Mouse (Mus musculus) layer of hippocampus, adult 11-12 months (tissue): ENCODE results near the gene Grn.

Source experiments
- DNase-seq: peaks from one replicate; pipeline ENCODE4 v3.0.0; 2022; ENCODE audit warnings: low spot score

The Grn gene

DNA sequence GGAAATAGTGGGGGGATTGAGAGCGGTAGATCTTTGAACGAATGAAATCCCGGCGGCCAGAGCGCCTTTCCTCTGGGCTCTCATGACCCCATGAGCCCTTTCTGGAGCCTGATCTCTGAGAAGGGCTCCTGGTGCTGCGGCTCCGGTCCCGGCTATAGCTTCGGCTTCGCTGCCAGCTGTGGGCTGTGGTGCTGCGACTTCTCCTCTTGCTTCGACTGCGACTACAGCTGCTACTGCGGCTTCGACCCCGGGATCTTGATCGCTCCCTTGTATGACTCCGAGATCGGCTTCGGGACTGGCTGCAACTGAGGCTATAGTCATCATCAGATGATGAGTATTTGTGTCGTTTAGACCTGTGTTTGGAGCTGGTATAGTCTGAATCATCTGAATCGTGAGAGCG is 49.5 kb downstream of the Grn start:
- no peak for DNase-seq

DNA sequence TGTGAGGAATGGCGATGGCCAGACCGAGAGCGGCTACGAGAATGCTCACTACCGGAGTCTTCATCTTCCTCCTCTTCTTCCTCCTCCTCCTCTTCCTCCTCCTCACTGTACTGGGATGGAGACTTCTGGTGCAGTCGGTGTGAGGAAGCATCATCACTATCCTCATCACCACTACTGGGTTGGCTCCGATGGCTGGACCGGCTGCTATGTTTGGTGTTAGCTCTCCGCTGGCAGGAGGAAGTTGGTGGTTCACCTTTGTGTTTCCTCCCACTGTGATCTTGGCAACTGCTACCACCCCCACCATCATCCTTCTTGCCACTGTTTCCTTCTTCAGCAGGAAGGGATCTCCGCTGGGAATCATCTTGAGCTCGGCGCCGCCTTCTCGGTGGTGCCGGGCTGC is 50.0 kb downstream of the Grn start:
- DNase-seq, result no peak

- DNase-seq, result no peak
Measured at GRCm38 (mm10) chr11:102480897-102481296, 50.8 kb downstream of the Grn start.

- DNase-seq, result no peak
Measured at GRCm38 (mm10) chr11:102481779-102482178, 51.7 kb downstream of the Grn start.
